Mouse (Mus musculus): ENCODE data around the gene Daxx. TPM values are rescaled to one million over a fixed set of nuclear protein-coding genes. Genes with fewer than 3 reads are reported as not detected.
"Not testable (repeated sequence)": the region's sequence is repeated elsewhere in the genome, so short reads cannot be mapped to it uniquely, and the experiment has no call there.

The Daxx gene
- polyA plus RNA-seq, 1 experiment from 2014 or later: 18.1 TPM

GRCm38 (mm10) chr17:33897114-33897794, 12.0 kb upstream of the Daxx start:
- Histone ChIP-seq H3K4me1 (replicated peaks; ENCODE audit: control insufficient read depth, insufficient read depth) (no peaks in the 10 kb centered on the region), H3K36me3 (ENCODE audit: control insufficient read depth, insufficient read depth, low read length) (no peaks in the 10 kb centered on the region), H3K27ac (replicated peaks) (no peak overlapping the region), H3K9me3 (ENCODE audit: control insufficient read depth, low read length) (no peaks in the 10 kb centered on the region), H3K4me3 (ENCODE audit: low read depth, low read length) (no peak overlapping the region), H3K4me2 (replicated peaks; ENCODE audit: low read depth) (no peak overlapping the region), H3K27me3 (ENCODE audit: control insufficient read depth, insufficient read depth, low read length) (no peaks in the 10 kb centered on the region), H3K9ac (ENCODE audit: low read length) (no peak overlapping the region)
- 35% methylated on average over 6 of the region's 6 CpGs for WGBS
- ATAC-seq (ENCODE audit: low FRiP score, low TSS enrichment): no peak
- DNase-seq (ENCODE audit: low spot score): peak; percentile 70
- TF ChIP-seq CTCF (IDR thresholded peaks at IDR 0.05; ENCODE audit: low read depth) (peak; percentile 83), EP300 (optimal IDR thresholded peaks at IDR 0.05) (no peak)

- H3K27me3 ChIP-seq (ENCODE audit: control insufficient read depth, insufficient read depth, low read length); H3K4me2 ChIP-seq (replicated peaks; ENCODE audit: low read depth); DNase-seq (ENCODE audit: low spot score); H3K9ac ChIP-seq (ENCODE audit: low read length); H3K4me1 ChIP-seq (replicated peaks; ENCODE audit: control insufficient read depth, insufficient read depth); H3K27ac ChIP-seq (replicated peaks); H3K9me3 ChIP-seq (ENCODE audit: control insufficient read depth, low read length); H3K36me3 ChIP-seq (ENCODE audit: control insufficient read depth, insufficient read depth, low read length); H3K4me3 ChIP-seq (ENCODE audit: low read depth, low read length); ATAC-seq (ENCODE audit: low FRiP score, low TSS enrichment): not testable (repeated sequence)
- WGBS: 61% methylated on average over 4 of the region's 4 CpGs
Observed at GRCm38 (mm10) chr17:33898193-33898592, 11.0 kb upstream of the Daxx start.

- Histone ChIP-seq H3K9ac (ENCODE audit: low read length) (no peak overlapping the region), H3K9me3 (ENCODE audit: control insufficient read depth, low read length) (no peaks in the 10 kb centered on the region), H3K4me3 (ENCODE audit: low read depth, low read length) (no peak overlapping the region), H3K4me1 (replicated peaks; ENCODE audit: control insufficient read depth, insufficient read depth) (no peaks in the 10 kb centered on the region), H3K4me2 (replicated peaks; ENCODE audit: low read depth) (no peak overlapping the region), H3K27me3 (ENCODE audit: control insufficient read depth, insufficient read depth, low read length) (no peaks in the 10 kb centered on the region), H3K36me3 (ENCODE audit: control insufficient read depth, insufficient read depth, low read length) (no peaks in the 10 kb centered on the region), H3K27ac (replicated peaks) (no peak overlapping the region)
- ATAC-seq (ENCODE audit: low FRiP score, low TSS enrichment) (no peak), DNase-seq (ENCODE audit: low spot score) (no peak)
- TF ChIP-seq CTCF (IDR thresholded peaks at IDR 0.05; ENCODE audit: low read depth) (no peak), EP300 (optimal IDR thresholded peaks at IDR 0.05) (no peak)
- 71% methylated on average over 4 of the region's 4 CpGs for whole genome bisulfite sequencing
Observed at GRCm38 (mm10) chr17:33899642-33900041, 9.6 kb upstream of the Daxx start.

GRCm38 (mm10) chr17:33900281-33900988, 8.8 kb upstream of the Daxx start:
- Histone ChIP-seq H3K4me3 (ENCODE audit: low read depth, low read length) (no peak overlapping the region), H3K4me1 (replicated peaks; ENCODE audit: control insufficient read depth, insufficient read depth) (no peaks in the 10 kb centered on the region), H3K27ac (replicated peaks) (no peak overlapping the region), H3K9me3 (ENCODE audit: control insufficient read depth, low read length) (no peaks in the 10 kb centered on the region), H3K36me3 (ENCODE audit: control insufficient read depth, insufficient read depth, low read length) (no peaks in the 10 kb centered on the region), H3K4me2 (replicated peaks; ENCODE audit: low read depth) (no peak overlapping the region), H3K27me3 (ENCODE audit: control insufficient read depth, insufficient read depth, low read length) (no peaks in the 10 kb centered on the region), H3K9ac (ENCODE audit: low read length) (0 out of 2 replicates have a peak overlapping the region, but pooled peaks have one; percentile 23)
- TF ChIP-seq CTCF (IDR thresholded peaks at IDR 0.05; ENCODE audit: low read depth): no peak
- TF ChIP-seq EP300 (optimal IDR thresholded peaks at IDR 0.05): no peak
- ATAC-seq (ENCODE audit: low FRiP score, low TSS enrichment) (no peak), DNase-seq (ENCODE audit: low spot score) (no peak)
- 61% methylated on average over 7 of the region's 7 CpGs for WGBS

- H3K4me3 ChIP-seq (ENCODE audit: low read depth, low read length): no peak overlapping the region
- no peaks in the 10 kb centered on the region for H3K9me3 ChIP-seq (ENCODE audit: control insufficient read depth, low read length)
- no peak overlapping the region for H3K9ac ChIP-seq (ENCODE audit: low read length)
- H3K36me3 ChIP-seq (ENCODE audit: control insufficient read depth, insufficient read depth, low read length): no peaks in the 10 kb centered on the region
- H3K27me3 ChIP-seq (ENCODE audit: control insufficient read depth, insufficient read depth, low read length): no peaks in the 10 kb centered on the region
- DNase-seq (ENCODE audit: low spot score): no peak
- WGBS: 75% methylated on average over 4 of the region's 4 CpGs
- no peaks in the 10 kb centered on the region for H3K4me1 ChIP-seq (replicated peaks; ENCODE audit: control insufficient read depth, insufficient read depth)
- no peak overlapping the region for H3K4me2 ChIP-seq (replicated peaks; ENCODE audit: low read depth)
- TF ChIP-seq CTCF (IDR thresholded peaks at IDR 0.05; ENCODE audit: low read depth) (no peak), EP300 (optimal IDR thresholded peaks at IDR 0.05) (no peak)
- no peak for ATAC-seq (ENCODE audit: low FRiP score, low TSS enrichment)
- H3K27ac ChIP-seq (replicated peaks): no peak overlapping the region
Observed at GRCm38 (mm10) chr17:33900989-33901314, 8.3 kb upstream of the Daxx start.

GRCm38 (mm10) chr17:33901653-33902052, 7.6 kb upstream of the Daxx start:
- no peak overlapping the region for H3K27ac ChIP-seq (replicated peaks)
- 75% methylated on average over 4 of the region's 4 CpGs for WGBS

More at GRCm38 (mm10) chr17:33901653-33902052, 7.6 kb upstream of the Daxx start:
- Histone ChIP-seq H3K27me3 (ENCODE audit: control insufficient read depth, insufficient read depth, low read length) (no peaks in the 10 kb centered on the region), H3K4me1 (replicated peaks; ENCODE audit: control insufficient read depth, insufficient read depth) (no peaks in the 10 kb centered on the region), H3K9ac (ENCODE audit: low read length) (no peak overlapping the region), H3K4me3 (ENCODE audit: low read depth, low read length) (no peak overlapping the region), H3K36me3 (ENCODE audit: control insufficient read depth, insufficient read depth, low read length) (no peaks in the 10 kb centered on the region), H3K9me3 (ENCODE audit: control insufficient read depth, low read length) (no peaks in the 10 kb centered on the region), H3K4me2 (replicated peaks; ENCODE audit: low read depth) (no peak overlapping the region)
- no peak for ATAC-seq (ENCODE audit: low FRiP score, low TSS enrichment)
- TF ChIP-seq CTCF (IDR thresholded peaks at IDR 0.05; ENCODE audit: low read depth) (no peak), EP300 (optimal IDR thresholded peaks at IDR 0.05) (no peak)
- no peak for DNase-seq (ENCODE audit: low spot score)

Data from stomach, postnatal 0 days (tissue).